Mouse (Mus musculus) CH12.LX (cell line): ENCODE data around the gene Tmem237. TPM values are rescaled to one million over a fixed set of nuclear protein-coding genes. Genes with fewer than 3 reads are reported as not detected.

ENCODE experiments used
- DNase-seq: peaks from one replicate; pipeline ENCODE4 v3.0.0-alpha.2; 2013; ENCODE audit errors: extremely low read depth
- H3K27ac ChIP-seq: 2 replicates; pipeline ENCODE4 v1.5.1; 2012; ENCODE audit warnings: low read depth, mild to moderate bottlenecking, control low read depth, moderate library complexity; ENCODE audit not compliant: insufficient read depth
- H3K27me3 ChIP-seq: replicated peaks from 2 replicates; pipeline ENCODE3; 2012; ENCODE audit warnings: inconsistent platforms
- H3K36me3 ChIP-seq, 2 experiments: replicated peaks in 1 of 2; 2 replicates each; pipeline versions ENCODE3 to v1.6.1; 2012; ENCODE audit warnings: inconsistent platforms in 1 of 2, low read length in 1 of 2, mild to moderate bottlenecking in 1 of 2, mixed read lengths in 1 of 2, moderate library complexity in 1 of 2; ENCODE audit not compliant: control insufficient read depth in 1 of 2, insufficient read depth in 1 of 2
- H3K4me1 ChIP-seq, 2 experiments: 2 replicates each; pipeline ENCODE4 v1.6.1; 2012; ENCODE audit warnings: inconsistent platforms in 1 of 2, moderate library complexity in 1 of 2; ENCODE audit not compliant: insufficient read depth in 2 of 2, control insufficient read depth in 1 of 2
- H3K4me2 ChIP-seq: 2 replicates; pipeline ENCODE4 v1.6.1; 2012; ENCODE audit warnings: low read depth, mild to moderate bottlenecking, control low read depth; ENCODE audit not compliant: poor library complexity, insufficient read depth, severe bottlenecking
- H3K4me3 ChIP-seq, 3 experiments: fragments of 150-350 bp in 1 of 3; sonication (generic) in 1 of 3; replicated peaks in 1 of 3; 2 replicates each; pipeline versions ENCODE3 to v1.5.1; 2011 to 2012; ENCODE audit warnings: low read depth in 2 of 3, low read length in 2 of 3, mild to moderate bottlenecking in 2 of 3, moderate library complexity in 2 of 3, control low read depth in 1 of 3, improper control_type of control experiment in 1 of 3, inconsistent platforms in 1 of 3, mixed read lengths in 1 of 3; ENCODE audit not compliant: poor library complexity in 1 of 3
- H3K79me2 ChIP-seq: replicated peaks from 2 replicates; pipeline ENCODE4 v1.6.1; 2012; ENCODE audit warnings: mild to moderate bottlenecking, moderate library complexity; ENCODE audit not compliant: control insufficient read depth, poor library complexity, insufficient read depth, severe bottlenecking; ENCODE audit errors: extremely low read depth
- H3K9ac ChIP-seq: 2 replicates; pipeline ENCODE4 v1.6.1; 2012; ENCODE audit warnings: low read depth, mild to moderate bottlenecking, control low read depth, moderate library complexity; ENCODE audit not compliant: insufficient read depth
- H3K9me3 ChIP-seq: replicated peaks from 2 replicates; pipeline ENCODE3; 2012; ENCODE audit warnings: low read length, inconsistent platforms, mixed read lengths
- CHD2 ChIP-seq: IDR thresholded peaks from 2 replicates; pipeline ENCODE4 v1.6.1; 2011; ENCODE audit warnings: low read length, improper control_type of control experiment
- CTCF ChIP-seq, 2 experiments: IDR thresholded peaks in 1 of 2; conservative IDR thresholded peaks in 1 of 2; 2 replicates each; pipeline ENCODE4 v1.5.1; 2011 to 2012; ENCODE audit warnings: low read depth in 2 of 2, low read length in 2 of 2, improper control_type of control experiment in 1 of 2, inconsistent platforms in 1 of 2, mild to moderate bottlenecking in 1 of 2, moderate library complexity in 1 of 2
- E2F4 ChIP-seq: IDR thresholded peaks from 2 replicates; pipeline ENCODE4 v1.6.1; 2011; ENCODE audit warnings: low read depth, low read length, improper control_type of control experiment; ENCODE audit not compliant: insufficient replicate concordance
- ELF1 ChIP-seq: IDR thresholded peaks from 2 replicates; pipeline ENCODE4 v1.6.1; 2014; ENCODE audit warnings: low read depth, mild to moderate bottlenecking, inconsistent platforms, low read length, improper control_type of control experiment
- EP300 ChIP-seq: IDR thresholded peaks from 2 replicates; pipeline ENCODE4 v1.6.1; 2011; ENCODE audit warnings: low read length, improper control_type of control experiment
- HCFC1 ChIP-seq: IDR thresholded peaks from 2 replicates; pipeline ENCODE4 v1.6.1; 2012; ENCODE audit warnings: low read depth, mild to moderate bottlenecking, inconsistent platforms, low read length, improper control_type of control experiment
- IRF4 ChIP-seq: IDR thresholded peaks from 2 replicates; pipeline ENCODE4 v1.6.1; 2014; ENCODE audit warnings: low read depth, mild to moderate bottlenecking, inconsistent platforms, low read length, improper control_type of control experiment
- KAT2A ChIP-seq: IDR thresholded peaks from 2 replicates; pipeline ENCODE4 v1.6.1; 2012; ENCODE audit warnings: low read length, improper control_type of control experiment, inconsistent platforms; ENCODE audit not compliant: insufficient replicate concordance
- MAX ChIP-seq: IDR thresholded peaks from 2 replicates; pipeline ENCODE4 v1.6.1; 2011; ENCODE audit warnings: low read length, improper control_type of control experiment
- MXI1 ChIP-seq: IDR thresholded peaks from 2 replicates; pipeline ENCODE4 v1.6.1; 2011; ENCODE audit warnings: mild to moderate bottlenecking, low read depth, low read length, improper control_type of control experiment
- MYC ChIP-seq: IDR thresholded peaks from 2 replicates; pipeline ENCODE4 v1.6.1; 2011; ENCODE audit warnings: low read depth, mild to moderate bottlenecking, improper control_type of control experiment, low read length
- NELFE ChIP-seq: IDR thresholded peaks from 2 replicates; pipeline ENCODE4 v1.6.1; 2011; ENCODE audit warnings: low read depth, low read length, improper control_type of control experiment
- NRF1 ChIP-seq: IDR thresholded peaks from 2 replicates; pipeline ENCODE4 v1.6.1; 2014; ENCODE audit warnings: low read depth, mild to moderate bottlenecking, inconsistent platforms, low read length, improper control_type of control experiment, moderate library complexity
- PAX5 ChIP-seq: IDR thresholded peaks from 2 replicates; pipeline ENCODE4 v1.6.1; 2012; ENCODE audit warnings: low read length, inconsistent platforms, mixed read lengths
- POLR2A ChIP-seq: IDR thresholded peaks from 2 replicates; pipeline ENCODE4 v1.6.1; 2011; ENCODE audit warnings: low read depth, mild to moderate bottlenecking, improper control_type of control experiment, low read length
- POLR2AphosphoS2 ChIP-seq: IDR thresholded peaks from 2 replicates; pipeline ENCODE4 v1.6.1; 2011; ENCODE audit warnings: low read depth, low read length, improper control_type of control experiment
- RAD21 ChIP-seq: IDR thresholded peaks from 2 replicates; pipeline ENCODE4 v1.6.1; 2011; ENCODE audit warnings: low read depth, mild to moderate bottlenecking, low read length, improper control_type of control experiment, moderate library complexity
- TCF12 ChIP-seq: IDR thresholded peaks from 2 replicates; pipeline ENCODE4 v1.6.1; 2014; ENCODE audit warnings: low read depth, mild to moderate bottlenecking, inconsistent platforms, low read length, improper control_type of control experiment
- UBTF ChIP-seq: IDR thresholded peaks from 2 replicates; pipeline ENCODE4 v1.6.1; 2012; ENCODE audit warnings: low read depth, mild to moderate bottlenecking, inconsistent platforms, low read length, improper control_type of control experiment, moderate library complexity
- ZC3H11A ChIP-seq: IDR thresholded peaks from 2 replicates; pipeline ENCODE4 v1.6.1; 2012; ENCODE audit warnings: low read depth, mild to moderate bottlenecking, inconsistent platforms, low read length, improper control_type of control experiment
- ZKSCAN1 ChIP-seq: IDR thresholded peaks from 2 replicates; pipeline ENCODE4 v1.6.1; 2012; ENCODE audit warnings: low read depth, inconsistent platforms, low read length, improper control_type of control experiment, borderline replicate concordance
- ZMIZ1 ChIP-seq: IDR thresholded peaks from 2 replicates; pipeline ENCODE4 v1.6.1; 2012; ENCODE audit warnings: low read depth, mild to moderate bottlenecking, inconsistent platforms, low read length, improper control_type of control experiment
- ZNF384 ChIP-seq: IDR thresholded peaks from 2 replicates; pipeline ENCODE4 v1.6.1; 2012; ENCODE audit warnings: low read depth, low read length, improper control_type of control experiment, inconsistent platforms
- dilution Hi-C: fragments of 300-500 bp; cut with MboI; formaldehyde crosslinking; loops from 2 replicates; pipeline ENCODE4 v1.14.3; 2020; ENCODE audit warnings: low sequenced_read_pairs; ENCODE audit not compliant: extremely low pct_unique_long_range_greater_than_20kb, extremely low pct_ligation_motif_present
- in situ Hi-C: fragments of 300-500 bp; cut with MboI; formaldehyde crosslinking; loops from 3 replicates; pipeline ENCODE4 v1.14.3; 2019; ENCODE audit warnings: low sequenced_read_pairs, low pct_ligation_motif_present, low pct_unique_long_range_greater_than_20kb, mixed read lengths
- polyA plus RNA-seq: library from polyadenylated mRNA; unstranded; fragments of >175 nt; gene quantifications from 2 replicates; pipeline ENCODE4 v1.2.1, GENCODE M21; 2012; ENCODE audit warnings: low read depth; ENCODE audit not compliant: insufficient read length
- total RNA-seq, 2 experiments: library from RNA; depleted of rRNA; stranded (reverse); fragments of 300-350 nt in 1 of 2; fragments of >200 nt in 1 of 2; gene quantifications; 2 replicates each; pipeline ENCODE4 v1.2.3; 2012 to 2014

Tmem237 gene
- total and polyA plus RNA-seq, 3 experiments, result 4.0 to 10.3 (median 8.2) TPM

- Histone ChIP-seq H3K9ac (no peak overlapping the region), H3K27me3 (no peaks in the 10 kb centered on the region), H3K4me3 (no peak overlapping the region), H3K36me3 (no peaks in the 10 kb centered on the region), H3K4me2 (no peak overlapping the region), H3K27ac (no peak overlapping the region), H3K9me3 (no peaks in the 10 kb centered on the region), H3K79me2 (no peaks in the 10 kb centered on the region), H3K4me1 (peaks cover 0 to 2% of the 10 kb centered on the region in 2 experiments; a peak in 1 of 4 replicates)
- in situ Hi-C loops (loop anchor here (5.0 to 25.0 kb wide), 2 partner anchors 127 to 372 kb away; no protein-coding TSS in a partner anchor), dilution Hi-C loops (no loop called here)
- no peak for DNase-seq
- TF ChIP-seq UBTF (no peak), MXI1 (no peak), PAX5 (no peak), NELFE (no peak), ELF1 (no peak), ZKSCAN1 (no peak), EP300 (no peak), NRF1 (no peak), CHD2 (no peak), ZMIZ1 (no peak), POLR2A (no peak), POLR2AphosphoS2 (no peak), MYC (no peak), ZC3H11A (no peak), KAT2A (no peak), E2F4 (no peak)
Measured at GRCm38 (mm10) chr1:59134419-59134818, 14.2 kb upstream of the Tmem237 start.

GRCm38 (mm10) chr1:59128879-59129278, 8.7 kb upstream of the Tmem237 start:
- H3K27me3 ChIP-seq, result no peaks in the 10 kb centered on the region
- H3K9me3 ChIP-seq, result no peaks in the 10 kb centered on the region
- H3K36me3 ChIP-seq, result no peaks in the 10 kb centered on the region
- TF ChIP-seq MXI1 (no peak), CTCF (conservative IDR thresholded peaks at IDR 0.05 in 1 of 2, IDR thresholded peaks at IDR 0.05 in 1 of 2; ENCODE audit: low read depth in 2 of 2, low read length in 2 of 2) (no peak), IRF4 (no peak), MAX (no peak), RAD21 (no peak), TCF12 (no peak), ZNF384 (no peak), E2F4 (no peak), PAX5 (no peak), HCFC1 (no peak)
- dilution Hi-C loops (no loop called here), in situ Hi-C loops (loop anchor here (25.0 kb wide), 1 partner anchor 367 kb away; no protein-coding TSS in a partner anchor)
- H3K4me1 ChIP-seq, result no peaks in the 10 kb centered on the region; a peak in 1 of 4 replicates
- no peak overlapping the region for H3K27ac ChIP-seq
- H3K79me2 ChIP-seq, result no peaks in the 10 kb centered on the region
- no peak overlapping the region for H3K9ac ChIP-seq
- no peak overlapping the region for H3K4me2 ChIP-seq
- no peak overlapping the region for H3K4me3 ChIP-seq
- DNase-seq, result no peak
